Mouse (Mus musculus): ENCODE results near the gene Cwc22.

GRCm38 (mm10) chr2:77903098-77903497, 43.1 kb downstream of the Cwc22 start:
- TF ChIP-seq TAL1 (IDR thresholded peaks at IDR 0.05; ENCODE audit: low read length) (no peak), GATA1 (IDR thresholded peaks at IDR 0.05; ENCODE audit: low read length) (peak; percentile 33; the same call in 1 of the 2 replicates)

Measured in erythroblast, embryonic 14.5 days (primary cell).